Mouse (Mus musculus): ENCODE data around the gene Mlf2.
"Not testable (repeated sequence)": the region's sequence is repeated elsewhere in the genome, so short reads cannot be mapped to it uniquely, and the experiment has no call there.

Gene Mlf2

DNA sequence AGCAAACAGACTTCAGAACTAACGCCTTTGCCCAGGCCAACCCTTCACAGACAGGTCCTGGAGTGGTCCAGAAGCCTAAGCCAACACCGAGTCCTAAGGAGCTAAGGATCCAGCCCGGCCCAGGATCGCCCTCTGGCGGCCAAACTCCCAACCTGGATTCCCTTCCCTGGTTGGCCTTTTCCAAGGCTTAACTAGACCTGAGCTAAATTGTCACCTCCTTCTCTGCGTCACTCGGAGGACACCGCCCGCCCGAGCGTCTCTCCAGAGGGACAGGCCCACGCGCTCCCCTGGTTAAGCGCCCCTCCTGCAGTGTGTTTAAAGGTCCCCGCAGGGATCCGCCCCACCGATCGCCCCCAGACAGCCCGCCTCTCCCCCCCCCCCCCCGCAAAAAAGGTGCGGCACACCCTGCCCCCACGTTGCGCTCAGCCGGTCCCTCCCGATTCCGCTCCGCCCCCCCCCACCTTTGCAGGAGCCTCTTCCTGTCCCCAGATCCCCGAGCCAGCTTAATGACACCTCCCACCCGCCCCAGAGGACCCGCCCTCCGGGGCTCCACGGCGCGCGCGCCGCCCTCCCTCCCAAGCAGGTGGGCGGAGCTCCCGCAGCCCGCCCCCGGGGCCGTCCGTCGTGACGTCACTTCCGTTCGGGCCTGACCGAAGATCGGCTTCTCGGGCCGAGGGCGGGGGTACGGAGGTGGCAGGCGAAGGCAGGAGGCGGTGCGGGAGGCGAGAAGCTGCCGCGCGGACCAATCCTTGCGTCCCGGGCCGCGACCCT lies at the start of gene Mlf2:
Gene Mlf2, plus strand, starts transcription at position 633 of the 771 bp plus-strand sequence.
- DNase-seq (ENCODE audit: low spot score in 2 of 2): peak; percentile 99

DNA sequence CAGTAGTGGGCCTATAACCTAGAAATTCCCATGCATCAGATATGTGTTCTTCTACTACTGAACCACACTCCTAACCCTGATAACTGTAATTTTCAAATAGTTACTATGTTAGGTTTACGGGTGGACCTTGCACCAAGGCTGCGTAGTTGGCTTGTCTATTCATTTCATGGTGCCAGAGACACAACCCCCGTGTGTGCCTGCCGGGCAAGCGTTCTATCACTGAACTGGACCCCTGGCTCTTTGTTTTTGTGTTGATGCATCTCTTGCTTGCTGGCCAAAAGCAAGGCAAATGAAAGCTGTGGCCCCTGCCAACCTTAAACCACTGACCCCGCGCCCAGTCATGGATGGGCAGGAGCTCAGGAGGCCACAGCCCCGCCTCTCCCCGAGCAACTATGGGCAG lies 49.4 kb upstream of the Mlf2 start:
- DNase-seq (ENCODE audit: low spot score in 2 of 2): no peak

DNA sequence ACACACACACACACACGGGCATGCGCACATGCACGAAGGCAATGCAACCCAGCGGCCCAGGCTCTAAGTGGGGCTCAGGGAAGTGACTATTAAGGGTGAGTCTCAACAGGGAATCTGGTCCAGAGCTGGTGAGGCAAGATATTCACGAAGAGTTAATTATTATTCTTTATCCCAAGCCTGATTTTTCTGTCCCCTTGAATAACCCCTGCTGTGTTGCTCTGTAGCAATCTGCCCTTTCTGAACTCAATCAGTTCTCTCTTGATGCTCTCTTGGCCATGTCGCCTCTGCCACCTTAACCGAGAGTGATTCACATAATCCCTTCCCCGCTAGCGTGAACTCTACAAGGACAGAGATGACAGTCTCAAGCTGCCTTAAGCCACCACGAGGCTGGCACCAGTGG lies 47.8 kb upstream of the Mlf2 start:
- DNase-seq (ENCODE audit: low spot score in 2 of 2): no peak

DNA sequence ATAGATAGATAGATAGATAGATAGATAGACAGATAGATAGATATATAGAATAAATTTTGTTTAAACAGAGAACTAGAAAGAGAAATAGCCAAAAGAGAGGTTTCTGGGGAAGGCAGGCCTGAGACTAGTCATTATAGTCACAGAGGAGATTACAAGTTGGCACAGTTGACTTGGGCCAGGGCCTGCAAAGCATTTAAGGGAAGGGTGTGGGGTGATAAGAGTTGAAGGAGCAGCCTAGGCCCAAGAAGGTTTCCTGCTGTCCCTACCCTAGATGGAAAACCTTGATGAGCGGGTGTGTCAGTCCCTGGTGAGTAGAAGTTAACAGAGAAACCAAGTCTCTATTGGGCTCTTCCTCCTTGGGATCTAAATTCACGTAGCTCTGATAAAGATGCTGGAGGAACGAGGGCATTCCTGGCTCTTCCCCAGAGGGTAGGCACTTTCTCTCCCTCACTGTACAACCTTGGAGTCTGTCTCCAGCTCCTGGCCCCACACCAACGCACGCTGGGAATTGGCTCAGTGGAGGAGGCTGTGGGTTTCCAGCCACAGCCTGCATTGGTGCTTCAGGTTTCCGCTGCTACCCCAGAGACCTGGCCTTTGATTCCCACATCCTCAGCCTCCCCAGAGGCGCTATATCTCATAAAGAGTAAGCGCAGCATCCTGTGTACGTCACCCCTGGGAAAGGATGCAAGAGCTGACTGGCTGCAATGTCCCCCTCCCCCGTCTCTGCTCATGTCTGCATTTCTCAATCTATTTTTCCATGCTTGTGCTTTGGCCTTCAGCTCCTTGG lies 46.3 kb upstream of the Mlf2 start:
- no peak for DNase-seq (ENCODE audit: low spot score in 2 of 2)

DNA sequence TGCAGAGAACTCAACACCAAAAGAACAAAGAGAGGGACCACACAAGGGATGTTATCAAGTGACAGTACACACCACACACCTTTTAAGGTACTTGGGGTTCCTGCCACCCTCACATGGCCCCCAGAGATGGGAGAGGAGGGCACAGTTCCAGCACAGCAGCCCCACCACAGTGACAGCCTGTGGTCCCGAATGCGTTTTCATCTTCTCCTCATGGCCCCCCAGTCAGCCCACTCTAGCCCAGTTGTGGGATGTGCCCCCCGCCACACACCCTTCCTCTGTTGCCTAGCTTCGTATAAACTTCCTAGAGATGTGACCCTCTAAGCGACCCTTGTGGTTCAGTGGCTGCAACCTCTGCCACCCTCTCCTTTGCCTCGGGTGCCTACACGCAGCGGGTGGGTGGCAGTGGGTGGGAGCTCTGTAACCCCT lies 45.2 kb upstream of the Mlf2 start:
- no peak for DNase-seq (ENCODE audit: low spot score in 2 of 2)

DNA sequence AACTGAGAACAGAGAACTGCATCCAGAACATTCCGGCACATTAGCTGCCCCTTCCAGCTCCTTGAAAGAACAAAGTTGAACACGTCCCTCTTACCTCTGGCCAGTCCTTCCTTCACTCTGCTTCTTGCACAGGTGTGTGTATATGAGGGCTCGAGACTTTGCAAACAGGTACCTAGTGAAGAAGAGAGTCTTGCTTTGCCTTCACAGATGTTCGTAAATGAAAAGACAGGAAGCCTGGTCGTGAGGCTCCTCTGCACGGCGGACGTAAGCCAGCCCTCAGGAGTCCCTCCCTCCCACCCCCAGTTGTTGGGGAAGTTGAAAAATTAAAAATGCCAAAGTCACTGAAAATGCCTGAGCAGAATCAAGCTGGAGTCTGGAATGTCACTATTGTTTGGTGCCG lies 43.2 kb upstream of the Mlf2 start, which contains the start of gene Cd4:
Gene Cd4, minus strand, starts transcription at position 236 of the 400 bp plus-strand sequence.
- no peak for DNase-seq (ENCODE audit: low spot score in 2 of 2)

DNA sequence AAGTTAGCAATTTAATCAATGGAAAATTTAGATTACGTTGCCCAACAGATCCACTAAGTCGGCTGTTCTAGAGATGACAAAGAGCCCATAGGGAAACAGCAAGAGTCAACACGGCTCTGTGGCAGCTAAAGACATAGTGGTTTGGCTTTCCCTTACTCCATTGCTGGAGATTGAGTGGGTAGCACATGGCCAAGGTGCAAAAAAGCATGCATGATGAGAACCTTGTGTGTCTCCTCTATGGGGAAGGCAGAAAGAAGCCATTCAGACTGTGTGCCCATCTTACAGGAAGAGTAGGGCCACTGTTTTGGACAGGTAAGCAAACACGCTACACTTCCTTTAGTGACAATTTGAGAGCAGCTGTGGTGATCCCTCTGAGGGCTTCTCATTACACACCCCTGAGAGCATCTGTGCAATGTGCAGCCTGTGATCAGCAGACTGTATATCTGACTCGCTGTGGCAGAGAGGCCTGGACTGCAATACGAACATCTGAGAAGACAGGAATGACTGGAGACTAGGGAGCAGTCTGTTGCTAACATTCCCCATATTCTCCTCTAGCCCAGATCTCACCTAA lies 42.5 kb upstream of the Mlf2 start:
- DNase-seq (ENCODE audit: low spot score in 2 of 2): no peak

DNA sequence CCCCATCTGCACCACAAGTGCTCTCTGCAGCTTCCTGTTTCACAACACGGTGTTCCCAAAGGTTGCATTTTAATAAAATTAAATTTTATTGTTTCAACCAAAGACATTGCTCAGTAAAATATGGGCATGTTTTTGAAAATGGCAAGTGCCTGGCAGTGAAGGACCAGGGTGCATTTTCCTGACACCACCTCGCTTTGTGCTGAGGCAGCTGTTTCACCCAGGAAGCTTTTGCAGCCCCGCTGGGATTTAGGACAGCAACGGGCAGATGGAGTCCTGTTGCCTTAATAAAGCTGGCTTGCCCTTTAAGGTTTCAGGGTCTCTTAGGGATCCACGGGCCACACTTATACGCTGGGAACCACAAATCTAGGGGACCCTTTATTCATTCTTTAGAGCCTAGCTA lies 40.2 kb upstream of the Mlf2 start:
- no peak for DNase-seq (ENCODE audit: low spot score in 2 of 2)

DNA sequence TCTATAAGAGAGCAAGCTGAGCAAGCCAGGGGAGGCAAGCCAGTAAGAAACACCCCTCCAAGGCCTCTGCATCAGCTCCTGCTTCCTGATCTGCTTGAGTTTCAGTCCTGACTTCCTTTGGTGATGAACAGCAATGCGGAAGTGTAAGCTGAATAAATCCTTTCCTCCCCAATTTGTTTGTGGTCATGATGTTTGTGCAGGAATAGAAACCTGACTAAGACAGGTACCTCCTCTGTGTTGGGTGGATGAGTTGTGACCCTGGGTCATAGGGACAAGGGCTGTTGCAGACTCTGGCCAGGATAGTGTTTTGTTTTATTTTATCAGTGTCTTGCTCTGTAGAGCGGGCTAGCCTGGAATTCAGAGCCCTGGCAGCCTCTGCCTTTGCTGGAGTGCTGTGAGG lies 37.1 kb upstream of the Mlf2 start:
- DNase-seq (ENCODE audit: low spot score in 2 of 2): not testable (repeated sequence)

DNA sequence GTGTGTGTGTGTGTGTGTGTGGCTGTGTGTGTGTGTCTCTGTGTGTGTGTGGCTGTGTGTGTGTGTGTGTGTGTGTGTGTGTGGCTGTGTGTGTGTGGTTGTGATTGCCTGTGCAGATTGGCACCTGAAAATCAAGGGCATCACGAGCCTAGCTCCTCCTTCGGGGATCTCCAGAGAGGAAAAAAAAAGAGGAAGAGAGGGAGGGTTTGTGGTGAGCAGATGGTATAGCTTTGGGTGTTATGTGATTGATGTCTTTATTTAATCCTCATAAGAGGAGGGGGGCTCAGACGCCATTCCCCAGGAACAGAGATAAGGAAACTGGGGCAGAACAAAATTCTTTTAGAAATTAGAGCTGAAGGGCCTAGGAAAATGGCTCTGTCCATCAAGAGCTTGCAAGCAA lies 32.8 kb upstream of the Mlf2 start:
- no peak for DNase-seq (ENCODE audit: low spot score in 2 of 2)

DNA sequence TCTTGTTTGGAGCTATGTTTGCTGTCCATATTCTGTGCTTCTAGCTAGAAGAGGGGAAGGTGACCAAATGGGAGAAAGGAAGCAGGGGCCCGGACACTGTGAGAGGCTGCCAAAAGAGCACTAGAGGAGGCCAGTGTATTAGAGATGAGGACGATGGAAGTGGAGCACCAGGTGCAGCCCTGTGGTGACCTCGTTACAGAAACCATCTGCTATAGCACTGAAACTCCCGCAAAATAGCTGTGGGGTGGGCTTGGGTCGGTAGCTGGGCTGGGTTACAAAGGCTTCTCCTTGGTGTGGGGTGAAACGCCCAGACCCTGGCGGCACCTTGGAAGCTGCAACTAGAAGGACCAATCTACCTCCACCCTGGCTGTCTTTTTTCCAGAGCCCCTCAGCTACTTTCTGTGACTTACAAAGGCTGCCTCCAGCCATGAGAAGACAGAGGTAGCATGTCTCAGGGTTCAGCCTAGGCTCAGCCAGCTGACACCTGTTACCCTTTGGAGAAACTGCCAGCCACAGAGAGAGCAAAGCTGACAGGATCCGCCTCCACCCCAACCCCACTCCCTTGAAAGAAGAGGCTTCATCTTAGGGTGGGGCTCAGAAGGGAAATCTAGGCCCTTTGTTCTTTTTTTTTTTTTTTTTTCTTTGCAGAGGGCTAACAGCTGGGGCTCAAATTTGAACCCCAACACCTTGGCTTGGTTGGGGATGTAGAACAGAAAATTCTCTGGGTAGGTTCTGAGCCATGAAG lies 31.0 kb upstream of the Mlf2 start:
- no peak for DNase-seq (ENCODE audit: low spot score in 2 of 2)

DNA sequence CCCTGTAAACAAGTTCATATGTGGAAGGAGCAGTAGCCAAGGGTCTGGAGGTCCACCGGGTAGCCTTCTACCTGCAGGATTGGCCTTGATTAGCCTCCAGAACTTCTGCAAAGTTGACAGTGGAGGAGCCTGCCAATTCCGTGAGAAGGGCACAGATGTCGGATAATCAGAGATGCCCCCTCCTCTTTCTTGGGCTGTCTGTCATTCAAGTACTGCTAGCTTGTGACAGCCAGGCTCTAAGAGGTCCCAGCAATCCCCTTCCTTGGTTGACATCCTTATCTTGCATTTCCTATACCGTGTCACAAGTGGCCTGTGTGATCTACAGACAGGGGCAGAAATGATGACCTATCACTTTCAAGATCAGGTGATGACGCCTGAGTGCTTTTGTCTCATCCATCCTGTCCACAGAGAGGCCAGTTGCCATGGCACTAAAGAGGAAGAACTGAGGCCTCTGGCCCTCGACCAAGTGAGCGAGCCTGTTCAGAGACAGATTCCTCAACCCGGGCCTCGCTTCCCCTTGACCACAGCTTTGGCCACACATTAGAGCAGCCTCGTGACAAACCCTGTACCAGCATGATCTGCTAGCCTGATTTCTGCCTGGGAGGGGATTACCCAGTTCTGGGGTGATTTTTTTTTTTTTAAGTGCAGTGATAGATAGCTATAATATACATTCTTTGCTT lies 30.2 kb upstream of the Mlf2 start:
- DNase-seq (ENCODE audit: low spot score in 2 of 2): peak in 1 of 2 experiments; percentile 30

DNA sequence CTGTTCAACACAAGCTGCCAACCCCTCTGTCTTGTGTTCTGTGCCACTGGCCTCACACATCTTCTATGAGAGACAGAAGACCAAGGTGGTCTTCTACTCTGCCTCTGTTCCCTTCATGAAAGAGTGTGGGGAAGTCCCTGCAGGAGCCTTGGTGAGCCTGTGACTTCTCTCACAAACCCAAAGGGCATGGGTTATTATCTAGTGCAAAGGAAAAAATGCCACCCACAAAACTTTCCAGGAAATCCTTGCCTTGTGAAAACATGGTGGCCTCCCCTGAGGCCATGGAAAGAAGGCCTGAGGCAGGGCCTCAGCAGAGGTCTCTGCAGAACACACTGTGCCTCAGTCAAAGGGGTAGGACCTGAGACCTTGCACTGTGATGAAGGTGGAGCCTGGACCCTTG lies 29.3 kb upstream of the Mlf2 start:
- no peak for DNase-seq (ENCODE audit: low spot score in 2 of 2)

DNA sequence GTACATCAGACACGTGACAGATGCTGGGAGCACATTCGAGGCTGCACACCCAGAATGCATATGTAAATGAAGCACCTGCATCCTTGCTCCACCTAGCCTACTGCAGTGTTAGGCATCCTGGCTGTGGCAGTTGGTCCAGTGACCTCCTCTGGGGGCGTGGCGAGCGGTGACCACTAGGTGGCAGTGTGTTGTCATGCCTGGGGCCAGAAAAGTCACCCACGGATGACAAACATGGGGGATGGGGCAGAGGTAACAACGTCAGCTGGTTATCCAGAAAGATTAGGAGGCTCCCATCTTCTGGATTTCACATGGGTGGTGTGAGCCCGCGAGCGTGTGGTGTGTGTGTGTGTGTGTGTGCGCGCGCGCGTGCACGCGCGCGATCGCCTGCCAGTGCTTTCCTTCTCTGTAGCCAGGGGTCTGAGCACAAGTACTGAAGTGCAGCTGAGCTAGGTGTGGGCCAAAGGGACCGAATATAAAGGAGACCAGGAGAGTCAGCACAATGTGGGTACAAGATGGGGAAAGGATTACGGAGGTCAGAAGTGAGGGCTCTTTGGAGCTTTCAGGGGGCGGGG lies 27.5 kb upstream of the Mlf2 start:
- peak; percentile 94 to 96 for DNase-seq (ENCODE audit: low spot score in 2 of 2)

DNA sequence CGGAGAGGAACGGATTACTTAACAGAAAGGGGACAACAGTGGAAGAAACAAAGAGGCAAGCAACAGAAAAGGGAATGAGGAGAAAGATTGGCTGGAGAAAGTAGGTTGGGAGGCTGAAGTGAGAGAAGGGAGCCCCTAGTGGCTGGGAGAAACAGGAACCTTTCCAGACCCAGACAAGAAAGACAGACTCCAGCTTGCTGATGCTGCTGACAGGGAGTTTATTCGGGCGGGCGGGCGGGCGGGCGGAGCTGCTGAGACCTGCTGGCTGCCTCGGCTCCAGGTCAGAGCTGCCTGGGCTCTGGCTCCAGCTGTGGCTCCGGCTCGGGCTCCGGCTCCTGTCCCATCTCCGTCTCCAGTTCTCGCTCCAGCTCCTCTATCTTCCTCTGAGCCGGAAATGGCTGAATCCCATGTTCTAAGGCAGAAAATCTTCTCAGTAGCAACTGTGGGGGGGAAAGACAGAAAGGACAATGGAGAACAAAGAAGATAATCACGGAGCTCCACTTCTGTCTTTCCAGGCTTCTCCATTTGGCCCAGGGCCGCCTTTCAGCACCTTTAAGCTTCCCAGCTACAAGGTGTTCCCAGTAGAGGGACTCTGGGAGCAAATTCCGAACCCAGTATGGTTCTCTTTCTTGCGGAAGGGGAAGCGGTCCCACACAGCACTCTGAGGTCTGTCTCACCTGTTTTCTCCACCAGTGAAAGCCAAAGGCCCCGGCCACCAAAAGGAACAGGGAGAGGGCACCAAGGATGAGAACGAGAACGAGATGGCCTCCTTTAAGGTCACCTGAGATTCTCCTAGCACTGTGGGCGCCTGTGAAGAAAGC lies 26.8 kb upstream of the Mlf2 start:
- peak; percentile 62 to 71 for DNase-seq (ENCODE audit: low spot score in 2 of 2)

DNA sequence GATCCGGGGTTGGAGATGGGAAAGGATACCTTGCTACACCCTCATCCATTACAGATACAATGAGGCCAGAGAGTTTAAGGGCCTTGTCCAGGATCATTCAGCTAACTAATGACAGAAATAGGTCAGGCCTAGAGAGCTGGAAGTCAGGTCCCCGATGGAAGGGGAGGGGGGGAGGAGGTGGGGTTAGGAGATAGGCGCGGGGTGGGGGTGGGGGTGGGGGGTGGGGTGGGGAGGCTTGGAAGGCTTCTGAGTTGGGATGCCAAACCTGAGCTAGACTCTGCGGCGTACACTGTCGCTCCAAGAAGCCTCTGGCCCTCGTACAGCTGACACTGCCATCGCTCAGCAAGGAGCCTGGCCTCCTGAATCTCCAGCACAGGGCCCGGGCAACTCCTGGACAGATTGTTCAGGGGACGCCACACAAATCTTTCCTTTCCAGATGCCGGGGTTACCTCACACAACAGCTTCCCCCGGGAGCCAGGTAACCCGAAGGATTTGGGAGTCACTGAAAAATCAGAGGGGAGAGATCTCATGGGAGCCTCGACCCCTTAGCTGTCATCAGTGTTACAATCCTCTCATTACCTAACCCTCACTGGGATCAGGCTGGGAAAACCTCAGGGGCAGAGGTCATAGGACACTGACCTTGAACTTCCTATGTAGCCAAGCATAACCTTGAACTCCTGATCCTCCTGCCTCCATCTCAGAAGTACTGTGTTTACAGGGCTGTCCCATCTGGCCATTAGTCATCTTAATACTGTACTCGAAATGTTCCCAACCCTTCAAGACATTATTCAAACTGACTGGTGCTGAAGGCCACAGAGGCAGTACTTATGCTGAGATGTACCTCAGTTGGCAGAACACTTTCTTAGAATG lies 26.0 kb upstream of the Mlf2 start:
- no peak for DNase-seq (ENCODE audit: low spot score in 2 of 2)

DNA sequence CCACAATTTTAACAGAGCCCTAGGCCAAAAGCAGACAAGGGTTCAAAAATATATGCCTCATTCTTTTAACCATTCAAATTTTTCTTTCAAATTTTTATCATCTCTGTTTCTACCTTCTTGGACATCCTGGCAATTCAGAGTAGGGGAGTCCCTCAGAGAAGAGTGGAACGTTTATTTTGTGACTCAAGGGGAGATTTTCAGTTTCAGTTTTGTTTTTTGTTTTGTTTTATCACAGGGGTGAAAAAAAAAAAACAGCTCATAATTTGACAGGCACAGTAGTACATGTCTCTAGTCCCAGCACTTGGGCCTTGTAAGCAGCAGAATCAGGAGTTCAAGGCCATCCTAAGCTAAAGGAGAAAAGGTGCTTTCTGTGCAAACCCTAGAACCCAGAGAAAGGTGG lies 23.4 kb upstream of the Mlf2 start:
- no peak for DNase-seq (ENCODE audit: low spot score in 2 of 2)

DNA sequence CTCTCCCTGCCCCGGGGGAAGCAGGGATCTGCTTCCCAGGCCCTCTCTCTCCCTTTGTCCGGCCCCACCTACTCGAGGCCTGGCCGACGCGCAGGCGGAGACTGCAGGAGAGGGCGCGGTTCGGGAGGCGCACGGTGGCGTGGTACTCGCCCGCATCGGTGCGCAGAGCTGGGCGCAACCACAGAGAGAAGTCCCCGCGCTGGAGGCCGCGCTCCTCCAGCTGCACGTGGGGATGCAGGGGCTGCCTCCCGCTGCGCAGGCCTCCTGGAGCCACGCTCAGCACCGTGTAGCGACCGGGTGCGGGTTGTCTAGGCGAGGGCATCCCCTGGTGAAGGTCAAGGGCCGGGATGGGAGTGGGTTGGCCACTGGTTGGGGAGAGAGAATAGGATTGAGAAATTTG lies 21.2 kb upstream of the Mlf2 start:
- DNase-seq (ENCODE audit: low spot score in 2 of 2): no peak

DNA sequence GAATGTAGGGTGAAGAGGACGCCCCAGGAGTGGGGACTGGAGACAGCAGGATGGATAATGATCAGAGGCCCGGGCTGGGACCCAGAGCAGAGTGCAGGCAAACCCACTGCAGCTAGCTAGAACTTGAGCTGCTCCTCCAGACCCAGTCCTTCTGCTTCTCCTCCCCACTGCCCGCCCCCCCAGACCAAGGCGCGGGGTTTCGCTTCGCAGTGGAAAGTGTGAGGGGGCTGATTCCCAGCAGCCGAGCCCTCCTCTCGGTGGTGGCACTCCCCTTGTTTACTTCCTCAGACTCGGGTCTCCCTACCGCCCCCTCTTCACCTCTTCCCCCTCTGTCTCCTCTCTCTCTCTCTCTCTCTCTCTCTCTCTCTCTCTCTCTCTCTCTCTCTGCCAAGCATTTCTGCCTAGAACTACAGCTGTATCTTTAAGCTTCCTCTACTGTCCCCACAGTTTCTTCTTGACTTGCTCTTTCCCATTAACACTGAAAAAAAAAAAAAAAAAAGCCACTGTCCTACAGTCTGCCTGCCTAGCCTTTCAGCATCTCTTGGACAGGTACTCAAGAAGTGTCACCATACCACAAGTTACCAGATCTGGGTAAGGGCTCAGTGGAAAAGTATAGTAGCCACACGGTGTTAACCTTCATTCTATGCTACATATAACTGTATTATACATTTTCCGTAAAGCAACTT lies 19.5 kb upstream of the Mlf2 start, which contains the start of gene Lag3:
Gene Lag3, minus strand, starts transcription at position 173 of the 686 bp plus-strand sequence.
- no peak for DNase-seq (ENCODE audit: low spot score in 2 of 2)
